Mouse (Mus musculus) right cerebral cortex, postnatal 4 days (tissue): ENCODE measurements around the gene Tspan4.
A peak's percentile ranks its signal among the peaks of the same experiment; 100 is the strongest.

Experiments used
- DNase-seq: peaks from one replicate; pipeline ENCODE4 v3.0.0-alpha.2; 2022

Tspan4 gene

DNA sequence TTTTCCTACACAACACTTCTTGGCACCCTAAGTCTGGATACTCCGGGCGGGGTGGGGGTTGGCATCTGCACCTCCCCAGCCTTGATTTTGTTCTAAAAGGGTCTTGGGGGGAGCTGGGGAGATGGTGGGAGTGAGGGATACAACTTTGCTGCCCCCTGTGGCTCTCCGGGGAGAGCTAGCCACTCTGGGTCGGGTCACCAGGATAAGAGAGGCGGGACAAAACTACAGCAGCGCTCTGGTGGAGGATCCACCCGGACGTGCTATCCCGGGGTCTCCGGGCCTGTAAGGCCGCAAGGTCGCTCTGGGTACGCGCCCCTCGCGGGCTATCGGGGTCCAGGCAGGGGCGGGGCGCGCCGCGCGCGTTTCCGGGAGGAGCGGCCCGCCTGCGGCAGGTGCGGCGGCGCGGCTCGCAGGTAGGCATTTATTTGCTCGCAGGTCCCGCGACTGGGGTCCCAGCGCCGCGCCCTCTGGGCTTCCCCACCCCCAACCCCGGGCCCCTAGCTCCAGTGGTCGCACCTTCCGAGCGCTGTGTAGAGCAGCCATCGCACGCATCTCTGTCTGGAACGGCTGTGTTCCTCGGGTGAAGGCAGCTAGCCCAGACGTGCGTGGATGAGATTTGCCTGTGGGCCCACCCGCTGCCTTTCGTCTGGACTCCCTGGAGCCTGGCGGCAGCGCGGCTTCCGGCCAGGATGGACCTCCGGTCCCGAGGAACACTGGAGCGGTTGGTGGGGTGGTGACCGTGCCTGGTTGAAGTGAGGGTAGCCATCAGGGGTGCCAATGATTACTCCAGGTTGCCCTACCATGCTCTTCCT lies 13.3 kb upstream of the Tspan4 start:
- DNase-seq, result no peak

DNA sequence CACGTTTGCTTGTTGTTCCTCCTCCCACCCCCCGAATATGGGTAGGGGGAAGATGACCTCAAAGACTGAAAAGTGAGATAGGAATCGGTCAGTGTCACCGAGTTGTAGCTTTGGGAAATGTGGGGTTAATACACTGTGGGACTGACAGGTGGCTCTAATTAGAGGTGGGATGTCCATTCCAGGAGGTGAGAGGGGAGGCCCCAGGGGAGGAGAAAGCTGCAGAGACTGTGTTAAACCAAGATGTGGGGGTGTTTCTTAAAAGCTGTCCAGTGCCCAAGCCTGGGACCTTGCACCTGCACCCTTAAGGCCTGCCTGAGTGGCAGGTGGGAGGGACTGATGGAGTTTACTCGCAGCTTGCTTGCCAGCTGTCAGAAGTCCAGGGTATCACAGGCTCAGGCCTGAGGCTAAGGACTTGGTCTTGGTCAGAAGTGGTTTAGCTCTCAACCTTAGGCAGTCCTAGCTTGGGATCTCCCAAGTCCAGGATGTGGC lies 12.7 kb upstream of the Tspan4 start:
- DNase-seq, result no peak

DNA sequence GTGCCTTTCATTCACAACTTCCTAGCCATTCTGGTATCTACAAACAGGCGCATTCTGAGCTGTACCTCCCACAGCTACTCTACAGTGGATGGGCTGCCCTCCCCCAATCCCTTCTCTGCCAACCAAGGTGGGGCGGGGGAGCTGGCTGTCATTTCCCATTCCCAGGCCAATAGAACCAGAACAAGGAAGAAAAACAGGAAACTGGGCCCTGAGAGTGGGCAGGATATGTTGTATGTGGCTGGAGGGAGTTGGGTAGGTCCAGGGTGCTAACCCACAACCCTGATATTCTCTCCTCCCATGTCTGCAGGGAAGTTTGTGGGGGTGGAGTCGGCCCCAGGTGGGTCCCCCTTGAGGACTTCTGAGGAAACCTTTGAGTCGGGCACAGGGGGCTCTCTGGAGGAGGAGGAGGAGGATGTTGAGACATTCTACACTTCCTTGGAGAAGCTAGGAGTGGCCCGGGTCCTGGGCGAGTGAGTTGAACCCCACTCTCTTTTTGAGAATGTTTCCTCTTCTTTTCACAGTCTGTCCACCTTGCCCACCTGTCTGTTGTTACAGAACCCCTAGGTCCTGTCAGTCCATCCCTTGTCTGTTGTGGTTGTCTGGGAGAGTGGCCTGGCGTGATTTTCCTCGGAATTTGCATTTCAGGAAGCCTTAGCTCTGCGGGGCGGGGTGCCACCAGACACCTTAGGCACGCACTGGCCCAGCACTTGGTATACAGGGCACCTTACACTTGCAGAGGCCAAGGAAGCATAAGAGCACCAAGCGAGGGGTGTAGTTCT lies 11.0 kb upstream of the Tspan4 start:
- no peak for DNase-seq

DNA sequence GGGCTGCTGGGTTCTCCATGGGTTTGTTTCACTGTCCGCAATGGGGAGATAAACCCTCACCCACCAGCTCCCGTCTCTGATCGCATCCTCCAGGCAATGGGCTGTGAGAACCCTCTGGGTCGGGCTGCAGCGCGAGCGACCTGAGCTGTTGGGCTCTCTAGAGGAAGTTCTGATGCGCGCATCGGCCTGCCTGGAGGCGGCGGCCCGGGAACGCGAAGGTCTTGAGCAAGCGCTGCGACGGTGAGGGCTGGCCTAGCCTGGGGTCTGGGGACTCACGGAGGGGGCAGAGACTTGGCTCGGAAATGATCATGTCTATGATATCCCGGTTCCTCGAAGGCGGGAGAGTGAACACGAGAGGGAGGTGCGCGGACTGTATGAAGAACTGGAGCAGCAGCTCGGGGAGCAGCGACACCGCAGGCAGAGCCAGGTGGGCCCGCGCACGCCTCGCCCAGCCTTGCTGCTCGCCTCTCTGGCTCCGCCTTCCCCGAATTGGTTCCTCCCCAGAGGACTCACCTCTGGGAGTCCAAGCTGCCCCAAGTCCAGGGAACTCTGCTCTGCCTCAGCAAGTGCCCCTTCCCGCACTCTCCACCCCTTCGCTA lies 10.3 kb upstream of the Tspan4 start:
- no peak for DNase-seq

- no peak for DNase-seq
Observed at GRCm38 (mm10) chr7:141465388-141466044, 9.5 kb upstream of the Tspan4 start.

DNA sequence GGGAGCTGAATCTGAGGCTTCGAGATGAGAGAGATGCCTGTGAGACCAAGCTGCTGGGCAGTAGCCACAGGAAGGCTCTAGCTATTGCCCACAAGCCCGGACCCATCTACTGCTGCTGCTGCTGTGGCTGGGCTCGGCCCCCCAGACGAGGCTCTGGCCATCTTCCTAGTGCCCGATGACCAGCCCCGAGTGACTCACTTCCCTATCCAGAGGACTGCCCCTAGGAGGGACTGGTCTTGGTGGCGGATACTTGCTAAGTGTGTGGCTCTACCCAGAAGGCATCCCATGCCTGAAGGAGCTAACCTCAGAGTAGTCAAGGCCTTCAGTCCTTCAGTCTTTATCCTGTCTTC lies 9.0 kb upstream of the Tspan4 start:
- no peak for DNase-seq

- no peak for DNase-seq
Observed at GRCm38 (mm10) chr7:141466607-141467148, 8.4 kb upstream of the Tspan4 start.

- peak; percentile 71 for DNase-seq
Observed at GRCm38 (mm10) chr7:141467230-141468030, 7.6 kb upstream of the Tspan4 start, which contains the start of gene Cd151. TSS of gene Cd151 (plus strand) at chr7:141467392.

- DNase-seq, result no peak
Observed at GRCm38 (mm10) chr7:141468164-141468521, 6.9 kb upstream of the Tspan4 start.

DNA sequence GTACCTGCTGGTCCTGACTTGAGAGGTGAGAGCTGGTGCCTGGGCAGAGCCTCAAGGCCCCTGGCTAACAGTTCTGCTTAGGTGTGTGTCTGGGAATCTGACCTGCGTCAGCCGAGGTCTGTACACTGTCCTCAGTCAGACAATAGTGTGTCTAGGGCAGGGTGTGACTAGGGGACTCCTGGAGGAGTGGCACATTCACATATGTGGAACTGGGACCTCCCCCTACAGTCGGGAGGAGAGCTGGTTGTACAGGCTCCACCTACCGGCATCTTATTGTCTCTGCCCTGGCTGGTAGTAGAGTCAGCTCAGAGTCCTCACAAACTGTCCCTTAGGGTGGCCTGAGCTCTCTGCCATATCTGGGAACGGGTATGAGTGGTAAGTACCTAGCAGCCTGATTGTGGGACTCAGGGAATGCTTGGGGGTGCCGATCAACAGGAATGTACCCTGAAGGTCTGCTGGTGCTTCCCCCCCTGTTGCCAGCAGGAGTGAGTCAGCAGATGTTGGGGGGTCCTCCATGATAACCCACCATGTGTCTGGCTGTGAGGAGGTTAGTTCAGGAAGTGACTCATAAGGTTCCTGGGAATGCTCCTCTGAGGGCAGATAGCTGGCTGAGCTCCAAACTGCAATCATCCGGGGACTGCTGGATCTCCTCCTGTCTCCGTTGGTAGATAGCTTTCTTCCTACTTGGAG lies 6.4 kb upstream of the Tspan4 start:
- DNase-seq, result no peak

GRCm38 (mm10) chr7:141469352-141469751 lies 5.7 kb upstream of the Tspan4 start:
- no peak for DNase-seq

DNA sequence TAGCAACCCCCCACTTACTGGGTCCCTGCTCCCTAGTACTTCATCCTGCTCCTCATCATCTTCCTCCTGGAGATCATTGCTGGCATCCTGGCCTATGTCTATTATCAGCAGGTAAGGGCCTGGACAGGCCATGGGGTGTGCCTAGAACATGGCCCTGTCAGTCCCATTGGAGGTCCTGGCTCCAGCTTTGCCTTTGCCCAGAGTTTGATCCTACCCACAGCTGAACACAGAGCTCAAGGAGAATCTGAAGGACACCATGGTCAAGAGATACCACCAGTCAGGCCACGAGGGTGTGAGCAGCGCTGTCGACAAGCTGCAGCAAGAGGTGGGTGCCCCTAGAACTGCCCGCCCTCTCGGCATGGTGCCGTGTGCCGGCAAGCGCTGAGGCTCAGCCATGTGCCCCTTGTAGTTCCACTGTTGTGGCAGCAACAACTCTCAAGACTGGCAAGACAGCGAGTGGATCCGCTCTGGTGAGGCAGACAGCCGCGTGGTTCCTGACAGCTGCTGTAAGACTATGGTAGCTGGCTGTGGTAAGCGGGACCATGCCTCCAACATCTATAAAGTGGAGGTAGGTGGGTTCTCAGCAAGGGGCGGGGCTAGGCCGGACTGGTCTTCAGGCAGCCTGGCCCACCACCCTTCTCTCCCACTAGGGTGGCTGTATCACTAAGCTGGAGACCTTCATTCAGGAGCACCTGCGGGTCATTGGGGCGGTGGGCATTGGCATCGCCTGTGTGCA lies 5.0 kb upstream of the Tspan4 start:
- no peak for DNase-seq

DNA sequence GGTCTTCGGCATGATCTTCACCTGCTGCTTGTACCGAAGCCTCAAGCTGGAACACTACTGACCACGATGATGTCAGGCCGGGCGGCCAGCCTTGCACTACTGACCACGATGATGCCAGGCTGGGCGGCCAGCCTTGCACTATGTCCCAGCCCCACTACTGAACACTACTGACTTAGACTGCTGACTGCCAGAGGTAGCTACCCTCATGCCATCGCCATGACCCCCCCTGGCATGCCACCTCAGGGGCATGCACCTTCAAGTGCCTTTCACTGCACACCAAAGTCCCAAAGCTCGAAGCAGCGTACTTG lies 4.4 kb upstream of the Tspan4 start:
- DNase-seq, result no peak

- DNase-seq, result no peak
Observed at GRCm38 (mm10) chr7:141471236-141471635, 3.8 kb upstream of the Tspan4 start.

GRCm38 (mm10) chr7:141472226-141472625 lies 2.8 kb upstream of the Tspan4 start:
- DNase-seq, result no peak

- no peak for DNase-seq
Observed at GRCm38 (mm10) chr7:141472763-141473162, 2.3 kb upstream of the Tspan4 start.

- no peak for DNase-seq
Observed at GRCm38 (mm10) chr7:141474160-141474559, 880 bp upstream of the Tspan4 start.

- DNase-seq, result no peak
Observed at GRCm38 (mm10) chr7:141475805-141476158, 742 bp downstream of the Tspan4 start.

DNA sequence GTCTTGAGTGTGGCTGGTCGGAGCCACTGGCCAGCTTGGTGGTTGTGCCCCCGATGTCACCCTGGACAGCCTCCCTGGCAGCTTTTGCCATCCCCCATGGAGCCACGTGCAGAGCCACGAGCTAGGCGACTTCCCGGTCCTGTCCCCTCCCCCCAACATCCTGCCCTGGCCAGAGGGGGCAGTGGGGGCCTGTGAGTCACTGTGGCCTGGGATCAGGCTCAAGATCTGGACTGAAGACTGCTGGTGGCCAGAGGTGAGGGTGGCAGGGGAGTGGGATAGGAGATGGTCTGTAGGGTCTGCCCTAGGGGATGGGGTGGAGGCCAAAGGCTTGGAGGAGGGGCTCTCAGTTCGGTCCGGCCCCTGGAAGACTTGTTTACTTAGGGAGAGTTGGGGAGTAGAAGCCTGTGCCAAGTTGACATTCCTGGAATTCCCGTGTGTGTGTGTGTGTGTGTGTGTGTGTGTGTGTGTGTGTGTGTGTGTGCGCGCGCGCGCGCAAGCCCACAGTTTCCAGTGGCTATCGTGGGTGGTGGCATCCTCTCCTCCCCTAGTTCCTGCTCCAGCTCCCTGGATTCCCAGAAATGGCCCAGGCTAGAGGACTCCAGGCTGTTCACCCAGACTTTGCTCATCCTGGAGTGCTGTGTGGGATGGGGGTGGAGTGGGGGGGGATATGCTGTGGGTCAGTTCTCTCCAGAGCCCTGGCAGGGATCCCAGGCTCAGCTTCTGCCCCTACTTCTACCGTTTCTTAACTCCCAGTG lies 1.4 kb downstream of the Tspan4 start:
- no peak for DNase-seq

GRCm38 (mm10) chr7:141476981-141477370 lies 1.9 kb downstream of the Tspan4 start:
- DNase-seq, result no peak
